Comparison of ENCODE assay signal across 35 mouse cellular contexts in the genomic region with DNA sequence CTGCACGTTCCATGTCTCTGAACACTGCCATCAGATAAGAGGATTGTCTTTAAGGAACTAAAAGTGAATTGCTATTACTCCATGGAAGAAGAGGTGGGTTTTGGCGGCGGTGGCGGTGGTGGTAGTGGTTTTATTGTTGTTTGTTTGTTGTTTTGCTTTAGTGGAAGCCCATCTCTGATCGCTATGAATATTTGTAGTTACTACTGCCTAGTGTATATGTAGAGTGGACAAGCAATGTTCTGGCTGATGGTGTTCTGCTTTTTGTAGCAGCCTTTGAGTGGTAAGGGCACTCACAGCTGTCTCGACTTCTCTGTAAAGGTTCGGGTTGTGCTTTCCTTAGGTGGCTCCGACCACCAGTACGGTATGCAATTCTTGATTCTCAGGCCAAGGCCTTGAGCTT.
"Had no signal": no experiment of that assay in that cellular context is flagged by ENCODE, and none has a peak within 500 bp of the region (broad histone marks: within the 10 kb centered on the region; RNA-seq: fewer than 3 reads in every experiment).

No protein-coding gene starts in this region.

- H3K9me3 ChIP-seq: heart, embryonic 10.5 days; heart, embryonic 12.5 days; heart, embryonic 13.5 days; heart, embryonic 15.5 days; hindbrain, embryonic 10.5 days; hindbrain, embryonic 12.5 days; hindbrain, embryonic 13.5 days; hindbrain, embryonic 15.5 days; intestine, embryonic 15.5 days; kidney, embryonic 15.5 days had no signal

- ATAC-seq: hindbrain, embryonic 16.5 days; hindbrain, postnatal 0 days; inflammation-experienced regulatory T-cells, adult 6 months; intestine, embryonic 15.5 days; intestine, embryonic 16.5 days; intestine, postnatal 0 days had no signal

- H3K27ac ChIP-seq: heart, embryonic 10.5 days; heart, embryonic 13.5 days; heart, embryonic 15.5 days; hindbrain, embryonic 10.5 days; hindbrain, embryonic 12.5 days; hindbrain, embryonic 13.5 days; hindbrain, embryonic 14.5 days; hindbrain, embryonic 15.5 days; hindbrain, postnatal 0 days; intestine, embryonic 15.5 days; kidney, embryonic 15.5 days; kidney, postnatal 0 days; layer of hippocampus, adult 2 months had no signal

- H3K4me3 ChIP-seq: heart, embryonic 10.5 days; heart, embryonic 12.5 days; heart, embryonic 13.5 days; heart, embryonic 15.5 days; hindbrain, embryonic 10.5 days; hindbrain, embryonic 12.5 days; hindbrain, embryonic 13.5 days; hindbrain, embryonic 15.5 days; intestine, embryonic 15.5 days; kidney, embryonic 15.5 days; layer of hippocampus, adult 2 months had no signal

- H3K36me3 ChIP-seq: heart, embryonic 10.5 days; heart, embryonic 12.5 days; heart, embryonic 13.5 days; heart, embryonic 15.5 days; hindbrain, embryonic 10.5 days; hindbrain, embryonic 12.5 days; hindbrain, embryonic 13.5 days; hindbrain, embryonic 15.5 days; intestine, embryonic 15.5 days had no signal

- H3K4me2 ChIP-seq: heart, embryonic 11.5 days; heart, embryonic 12.5 days; heart, embryonic 13.5 days; heart, embryonic 15.5 days; hindbrain, embryonic 12.5 days; hindbrain, embryonic 13.5 days; hindbrain, embryonic 14.5 days; hindbrain, embryonic 15.5 days; intestine, embryonic 15.5 days; kidney, embryonic 15.5 days had no signal

- DNase-seq: heart, postnatal 10 days; heart, postnatal 14 days; heart, postnatal 36 days; heart, postnatal 4 days; kidney, adult 11 months; kidney, adult 18-20 months; kidney, adult 2 months; kidney, adult 8-10 months; kidney, adult 9 months; kidney, postnatal 10 days; kidney, postnatal 14 days; kidney, postnatal 25 days; kidney, postnatal 36 days; kidney, postnatal 4 days; layer of hippocampus, adult 9-11 months; layer of hippocampus, postnatal 36 days had no signal

- H3K27me3 ChIP-seq: heart, embryonic 12.5 days; heart, embryonic 13.5 days; heart, embryonic 15.5 days; hindbrain, embryonic 12.5 days; hindbrain, embryonic 13.5 days; hindbrain, embryonic 15.5 days; intestine, embryonic 15.5 days; kidney, embryonic 15.5 days had no signal

- H3K4me1 ChIP-seq: hindbrain, embryonic 10.5 days; hindbrain, embryonic 12.5 days; hindbrain, embryonic 13.5 days; hindbrain, embryonic 15.5 days; intestine, embryonic 15.5 days had no signal

- H3K9ac ChIP-seq: heart, embryonic 12.5 days; heart, embryonic 13.5 days; heart, embryonic 15.5 days; hindbrain, embryonic 12.5 days; hindbrain, embryonic 13.5 days; hindbrain, embryonic 14.5 days; hindbrain, embryonic 15.5 days; intestine, embryonic 15.5 days; kidney, embryonic 15.5 days had no signal
